Mouse (Mus musculus) MEL (cell line): ENCODE measurements around the gene Qrfpr. TPM values are rescaled to one million over a fixed set of nuclear protein-coding genes. Genes with fewer than 3 reads are reported as not detected.

Experiments
- DNase-seq: peaks from one replicate; pipeline ENCODE4 v3.0.0; 2011; ENCODE audit warnings: low read depth, low spot score
- H3K27ac ChIP-seq: 2 replicates; pipeline ENCODE4 v1.5.1; 2012; ENCODE audit warnings: low read depth, mild to moderate bottlenecking, control low read depth, low read length, moderate library complexity; ENCODE audit not compliant: control insufficient read depth
- H3K27me3 ChIP-seq, 2 experiments: fragments of 150-350 bp in 1 of 2; sonication (generic) in 1 of 2; 2 replicates each; pipeline ENCODE4 v1.6.1; 2012; ENCODE audit warnings: low read length in 2 of 2, mild to moderate bottlenecking in 2 of 2, improper control_type of control experiment in 1 of 2, moderate library complexity in 1 of 2; ENCODE audit not compliant: insufficient read depth in 2 of 2, control insufficient read depth in 1 of 2
- H3K36me3 ChIP-seq, 2 experiments: 2 replicates each; pipeline ENCODE4 v1.6.1; 2012 to 2014; ENCODE audit warnings: low read length in 2 of 2, improper control_type of control experiment in 1 of 2, inconsistent platforms in 1 of 2, mild to moderate bottlenecking in 1 of 2; ENCODE audit not compliant: insufficient read depth in 2 of 2, control insufficient read depth in 1 of 2
- H3K4me1 ChIP-seq, 2 experiments: fragments of 150-350 bp in 1 of 2; sonication (generic) in 1 of 2; 2 replicates each; pipeline ENCODE4 v1.6.1; 2012; ENCODE audit warnings: low read length in 2 of 2, improper control_type of control experiment in 1 of 2, mild to moderate bottlenecking in 1 of 2; ENCODE audit not compliant: insufficient read depth in 2 of 2, control insufficient read depth in 1 of 2
- H3K4me3 ChIP-seq, 2 experiments: fragments of 150-350 bp in 1 of 2; sonication (generic) in 1 of 2; 2 replicates each; pipeline ENCODE4 v1.5.1; 2012; ENCODE audit warnings: low read depth in 2 of 2, low read length in 2 of 2, mild to moderate bottlenecking in 2 of 2, moderate library complexity in 2 of 2, control low read depth in 1 of 2, improper control_type of control experiment in 1 of 2; ENCODE audit not compliant: control insufficient read depth in 1 of 2, insufficient read depth in 1 of 2
- H3K79me2 ChIP-seq: 2 replicates; pipeline ENCODE4 v1.6.1; 2012; ENCODE audit warnings: mild to moderate bottlenecking, low read length, moderate library complexity; ENCODE audit not compliant: control insufficient read depth, poor library complexity, insufficient read depth
- H3K9ac ChIP-seq: 2 replicates; pipeline ENCODE4 v1.6.1; 2012; ENCODE audit warnings: low read depth, mild to moderate bottlenecking, control low read depth, low read length, moderate library complexity; ENCODE audit not compliant: control insufficient read depth, poor library complexity, severe bottlenecking
- H3K9me3 ChIP-seq: fragments of 150-350 bp; sonication (generic); replicated peaks from 2 replicates; pipeline ENCODE4 v1.6.1; 2012; ENCODE audit warnings: mild to moderate bottlenecking, low read length, improper control_type of control experiment, moderate library complexity; ENCODE audit not compliant: insufficient read depth
- ELF1 ChIP-seq: IDR thresholded peaks from 2 replicates; pipeline ENCODE4 v1.6.1; 2014; ENCODE audit warnings: low read depth, mild to moderate bottlenecking, inconsistent platforms, low read length, improper control_type of control experiment, moderate library complexity
- EP300 ChIP-seq, 2 experiments: IDR thresholded peaks; 2 replicates each; pipeline ENCODE4 v1.6.1; 2011; ENCODE audit warnings: improper control_type of control experiment in 2 of 2, low read length in 2 of 2, low read depth in 1 of 2, mild to moderate bottlenecking in 1 of 2
- MAX ChIP-seq: IDR thresholded peaks from 2 replicates; pipeline ENCODE4 v1.6.1; 2011; ENCODE audit warnings: low read length, improper control_type of control experiment
- MYB ChIP-seq: IDR thresholded peaks from 2 replicates; pipeline ENCODE4 v1.6.1; 2011; ENCODE audit warnings: mild to moderate bottlenecking, low read depth, low read length, improper control_type of control experiment
- MYC ChIP-seq: IDR thresholded peaks from 2 replicates; pipeline ENCODE4 v1.6.1; 2011; ENCODE audit warnings: low read depth, mild to moderate bottlenecking, low read length, improper control_type of control experiment, moderate library complexity
- POLR2A ChIP-seq, 2 experiments: IDR thresholded peaks; 2 replicates each; pipeline ENCODE4 v1.6.1; 2011 to 2012; ENCODE audit warnings: low read length in 2 of 2, mild to moderate bottlenecking in 2 of 2, control low read depth in 1 of 2, improper control_type of control experiment in 1 of 2, low read depth in 1 of 2, moderate library complexity in 1 of 2; ENCODE audit not compliant: control insufficient read depth in 1 of 2, insufficient read depth in 1 of 2, poor library complexity in 1 of 2
- RCOR1 ChIP-seq: IDR thresholded peaks from 2 replicates; pipeline ENCODE4 v1.6.1; 2012; ENCODE audit warnings: low read depth, mild to moderate bottlenecking, inconsistent platforms, low read length, improper control_type of control experiment
- TAL1 ChIP-seq: IDR thresholded peaks from 2 replicates; pipeline ENCODE4 v1.6.1; 2012; ENCODE audit warnings: mild to moderate bottlenecking, inconsistent platforms, low read length, moderate library complexity, mixed read lengths
- TBP ChIP-seq: IDR thresholded peaks from 2 replicates; pipeline ENCODE4 v1.8.0; 2011; ENCODE audit warnings: low read depth, low read length, improper control_type of control experiment
- TCF12 ChIP-seq: IDR thresholded peaks from 2 replicates; pipeline ENCODE4 v1.6.1; 2014; ENCODE audit warnings: low read depth, mild to moderate bottlenecking, inconsistent platforms, low read length, improper control_type of control experiment, moderate library complexity
- USF2 ChIP-seq, 2 experiments: IDR thresholded peaks; 2 replicates each; pipeline ENCODE4 v1.6.1; 2011 to 2012; ENCODE audit warnings: improper control_type of control experiment in 2 of 2, low read length in 2 of 2, borderline replicate concordance in 1 of 2, inconsistent platforms in 1 of 2, low read depth in 1 of 2, mild to moderate bottlenecking in 1 of 2; ENCODE audit not compliant: insufficient read depth in 1 of 2
- ZNF384 ChIP-seq: IDR thresholded peaks from 2 replicates; pipeline ENCODE4 v1.6.1; 2012; ENCODE audit warnings: low read depth, mild to moderate bottlenecking, inconsistent platforms, low read length, improper control_type of control experiment
- polyA plus RNA-seq, 2 experiments: library from polyadenylated mRNA; stranded (reverse) in 1 of 2; unstranded in 1 of 2; fragments of >175 nt in 1 of 2; fragments of >200 nt in 1 of 2; gene quantifications; 2 replicates each; pipeline versions ENCODE4 v1.2.1 to v1.2.4; 2012; ENCODE audit warnings: low replicate concordance in 2 of 2, low read depth in 1 of 2; ENCODE audit not compliant: insufficient read length in 2 of 2, insufficient read depth in 1 of 2, missing spikeins in 1 of 2
- total RNA-seq: library from RNA; depleted of rRNA; stranded (reverse); fragments of 300-350 nt; gene quantifications from 2 replicates; pipeline ENCODE4 v1.2.3, GENCODE M21; 2012

Gene Qrfpr
- total and polyA plus RNA-seq, 3 experiments = not detected

- DNase-seq = no peak
- Histone ChIP-seq H3K4me3 (no peak overlapping the region), H3K9ac (no peak overlapping the region), H3K27me3 (no peaks in the 10 kb centered on the region), H3K27ac (no peak overlapping the region), H3K79me2 (no peaks in the 10 kb centered on the region), H3K36me3 (no peaks in the 10 kb centered on the region), H3K9me3 (no peaks in the 10 kb centered on the region), H3K4me1 (no peaks in the 10 kb centered on the region)
- no peak for TF ChIP-seq ZNF384
- TF ChIP-seq ELF1 = no peak
- no peak for TF ChIP-seq MYB
- TF ChIP-seq RCOR1 = no peak
- TF ChIP-seq TAL1 = no peak
- TF ChIP-seq EP300 (IDR thresholded peaks at IDR 0.05; ENCODE audit: low read depth in 1 of 2, low read length in 2 of 2) = no peak
- TF ChIP-seq USF2 (IDR thresholded peaks at IDR 0.05; ENCODE audit: borderline replicate concordance in 1 of 2, insufficient read depth in 1 of 2, low read depth in 1 of 2, low read length in 2 of 2) = no peak
- no peak for TF ChIP-seq POLR2A (IDR thresholded peaks at IDR 0.05; ENCODE audit: control insufficient read depth in 1 of 2, insufficient read depth in 1 of 2, low read depth in 1 of 2, low read length in 2 of 2, poor library complexity in 1 of 2)
- TF ChIP-seq MAX = no peak
Measured at GRCm38 (mm10) chr3:36223361-36223760, 1.2 kb upstream of the Qrfpr start.

- Histone ChIP-seq H3K27me3 (peaks cover 6 to 12% of the 10 kb centered on the region in 2 experiments; a peak in 3 of 4 replicates), H3K9me3 (no peaks in the 10 kb centered on the region), H3K4me1 (no peaks in the 10 kb centered on the region), H3K4me3 (no peak overlapping the region), H3K36me3 (no peaks in the 10 kb centered on the region), H3K27ac (no peak overlapping the region), H3K79me2 (no peaks in the 10 kb centered on the region), H3K9ac (no peak overlapping the region)
- TF ChIP-seq MYB = no peak
- DNase-seq = no peak
Measured at GRCm38 (mm10) chr3:36212758-36213157, 9.4 kb downstream of the Qrfpr start.

- no peaks in the 10 kb centered on the region for H3K4me1 ChIP-seq
- H3K27me3 ChIP-seq = peaks cover 6 to 17% of the 10 kb centered on the region in 2 experiments; a peak in 3 of 4 replicates
- no peak overlapping the region for H3K9ac ChIP-seq
- DNase-seq = no peak
- H3K79me2 ChIP-seq = no peaks in the 10 kb centered on the region
- TF ChIP-seq TBP (no peak), MYC (no peak), TCF12 (no peak)
- TF ChIP-seq, all 39 proteins: peak for 0
- H3K9me3 ChIP-seq = no peaks in the 10 kb centered on the region
- no peak overlapping the region for H3K4me3 ChIP-seq
- H3K27ac ChIP-seq = no peak overlapping the region
- no peaks in the 10 kb centered on the region for H3K36me3 ChIP-seq
Measured at GRCm38 (mm10) chr3:36210939-36211338, 11.2 kb downstream of the Qrfpr start.
